Mouse (Mus musculus): ENCODE data around the gene Notch2.

DNA sequence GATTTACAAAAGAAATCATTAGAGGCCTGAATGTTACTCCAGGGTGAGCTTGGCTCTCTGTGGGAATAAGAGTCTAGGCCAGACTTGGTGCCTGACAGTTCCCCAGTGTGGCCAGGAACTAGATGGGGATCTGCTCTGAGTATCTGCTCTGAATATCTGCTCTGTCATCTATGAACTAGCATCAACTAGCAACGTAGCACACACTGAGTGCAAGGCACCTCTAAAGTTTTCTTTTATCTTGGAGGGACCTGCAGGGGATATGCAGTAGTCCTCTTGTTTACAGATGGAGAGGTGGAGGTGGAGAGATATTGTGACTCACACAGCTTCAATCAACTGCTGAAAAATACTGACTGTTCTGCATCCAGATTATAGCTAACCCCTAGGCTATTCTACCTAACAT, 44.3 kb upstream of the Notch2 start:
- TF ChIP-seq TAL1 (IDR thresholded peaks at IDR 0.05; ENCODE audit: low read length) (no peak), GATA1 (IDR thresholded peaks at IDR 0.05; ENCODE audit: low read length) (no peak)

Data from erythroblast, embryonic 14.5 days (primary cell).